Mouse (Mus musculus) hindbrain, embryonic 13.5 days (tissue): ENCODE results near the gene Padi3. TPM values are rescaled to one million over a fixed set of nuclear protein-coding genes. Genes with fewer than 3 reads are reported as not detected.

Source experiments
- ATAC-seq: fragments of 200-750 bp; cut with Nextera tagmentation; 2 replicates; pipeline ENCODE4 v1.8.0; 2017; ENCODE audit warnings: moderate TSS enrichment; ENCODE audit not compliant: low FRiP score
- H3K27ac ChIP-seq: fragments of 300-500 bp; sonication (generic); 2 replicates; pipeline ENCODE4 v1.5.1; 2015; ENCODE audit warnings: inconsistent platforms, mild to moderate bottlenecking, moderate library complexity
- H3K27me3 ChIP-seq: fragments of 300-500 bp; sonication (generic); 2 replicates; pipeline ENCODE4 v1.6.1; 2015; ENCODE audit warnings: mild to moderate bottlenecking, inconsistent platforms
- H3K36me3 ChIP-seq: fragments of 300-500 bp; sonication (generic); 2 replicates; pipeline ENCODE4 v1.6.1; 2015; ENCODE audit warnings: mild to moderate bottlenecking, inconsistent platforms
- H3K4me1 ChIP-seq: fragments of 300-500 bp; sonication (generic); replicated peaks from 2 replicates; pipeline ENCODE4 v1.6.1; 2015; ENCODE audit warnings: inconsistent platforms
- H3K4me2 ChIP-seq: fragments of 300-500 bp; sonication (generic); 2 replicates; pipeline ENCODE4 v1.6.1; 2015; ENCODE audit warnings: inconsistent platforms, mild to moderate bottlenecking, moderate library complexity
- H3K4me3 ChIP-seq: fragments of 300-500 bp; sonication (generic); 2 replicates; pipeline ENCODE4 v1.5.1; 2015; ENCODE audit warnings: mild to moderate bottlenecking, inconsistent platforms
- H3K9ac ChIP-seq: fragments of 300-500 bp; sonication (generic); 2 replicates; pipeline ENCODE4 v1.6.1; 2015; ENCODE audit warnings: mild to moderate bottlenecking, inconsistent platforms
- H3K9me3 ChIP-seq: fragments of 300-500 bp; sonication (generic); 2 replicates; pipeline ENCODE4 v1.6.1; 2016; ENCODE audit warnings: inconsistent platforms
- WGBS: fragments of 180-500 bp; shearing (Covaris S2); methylation state at CpG from one replicate; pipeline ENCODE4 v1.1.7; 2015; 5-methylcytosine and 5-hydroxymethylcytosine counted together
- polyA plus RNA-seq: library from polyadenylated mRNA; unstranded; fragments of >200 nt; fragmentation: Nextera tagmentation; extraction: Ambion mirVana; gene quantifications from 2 replicates; pipeline ENCODE4 v1.2.1, GENCODE M21; 2015

Padi3 gene
- polyA plus RNA-seq, 1 experiment from 2014 or later, result not detected

DNA sequence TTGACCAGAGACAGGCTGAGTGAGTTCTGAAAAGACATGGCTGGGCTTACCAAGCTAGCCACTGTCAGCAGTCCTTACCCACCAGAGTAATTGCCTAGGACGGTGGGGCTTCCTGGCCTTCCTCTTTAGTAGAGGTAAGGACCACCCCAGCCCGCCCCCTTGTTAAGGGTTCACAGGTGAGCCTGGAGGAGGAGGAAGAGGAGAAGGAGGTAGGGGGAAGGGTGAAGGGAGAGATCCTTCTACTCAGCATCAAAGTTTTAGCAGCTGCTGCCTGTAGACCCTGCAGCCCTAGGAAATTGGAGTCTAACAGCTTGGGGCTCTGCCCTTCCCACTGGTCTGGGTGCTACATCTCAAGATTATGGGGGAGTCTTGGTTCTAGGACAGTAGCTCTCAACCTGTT, 67.9 kb downstream of the Padi3 start, which contains the start of gene Padi6:
TSS of gene Padi6 (minus strand) at position 101 of the 400 bp plus-strand sequence.
- 0 out of 2 replicates have a peak, but pooled peaks cover 7% of the 10 kb centered on the region for H3K27me3 ChIP-seq
- 87% methylated on average over 2 of the region's 2 CpGs for WGBS
- H3K9me3 ChIP-seq, result no peaks in the 10 kb centered on the region
- no peak within 1 kb of the TSS for H3K4me2 ChIP-seq
- H3K4me1 ChIP-seq, result peaks cover 10% of the 10 kb centered on the region
- H3K4me3 ChIP-seq, result no peak within 1 kb of the TSS
- ATAC-seq, result no peak
- no peak within 1 kb of the TSS for H3K9ac ChIP-seq
- H3K36me3 ChIP-seq, result no peaks in the 10 kb centered on the region
- no peak within 1 kb of the TSS for H3K27ac ChIP-seq

DNA sequence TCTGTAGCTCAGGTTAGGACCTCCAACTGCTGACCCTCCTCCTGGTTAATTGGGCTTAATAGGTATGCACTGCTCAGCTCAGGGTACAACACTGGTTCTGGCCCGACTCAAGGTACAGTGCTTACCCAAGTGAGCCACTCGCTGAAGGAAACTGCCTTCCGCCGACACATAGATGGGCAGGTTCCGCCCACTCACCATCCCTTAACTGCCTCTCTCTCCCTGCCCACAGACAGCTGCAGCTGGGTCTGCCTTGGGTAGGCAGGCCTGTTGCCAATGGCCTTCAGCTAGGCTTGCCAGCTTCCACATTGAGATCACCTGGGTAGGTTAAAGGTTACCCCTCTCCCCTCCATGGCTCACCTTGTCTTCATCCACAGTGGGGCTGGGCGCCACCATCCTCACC, 69.0 kb downstream of the Padi3 start:
- Histone ChIP-seq H3K27me3 (0 out of 2 replicates have a peak, but pooled peaks cover 3% of the 10 kb centered on the region), H3K27ac (no peak overlapping the region), H3K4me1 (peaks cover 10% of the 10 kb centered on the region), H3K9ac (no peak overlapping the region), H3K4me3 (no peak overlapping the region), H3K9me3 (no peaks in the 10 kb centered on the region), H3K36me3 (no peaks in the 10 kb centered on the region), H3K4me2 (no peak overlapping the region)
- ATAC-seq, result no peak
- WGBS, result 92% methylated on average over 6 of the region's 6 CpGs

DNA sequence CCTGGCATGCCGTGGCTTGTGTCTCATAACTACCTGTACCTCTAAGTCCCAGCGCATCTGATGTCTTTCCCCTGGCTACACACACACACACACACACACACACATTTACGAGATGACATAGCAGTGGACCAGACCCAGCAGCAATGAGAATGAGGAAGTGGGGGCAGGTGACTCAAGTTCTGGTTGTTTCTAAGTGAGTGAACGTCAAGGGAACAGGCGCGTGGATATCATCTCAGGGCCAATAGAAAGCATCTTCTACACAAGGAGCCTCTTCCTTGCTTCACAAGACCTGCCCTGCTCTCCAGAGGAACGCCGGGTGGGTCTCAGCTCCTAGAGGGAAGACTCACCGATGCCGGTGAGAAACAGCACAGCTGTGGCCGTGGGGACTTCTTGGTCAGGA, 69.8 kb downstream of the Padi3 start:
- no peaks in the 10 kb centered on the region for H3K9me3 ChIP-seq
- no peaks in the 10 kb centered on the region for H3K36me3 ChIP-seq
- H3K4me2 ChIP-seq, result no peak overlapping the region
- ATAC-seq, result no peak
- H3K27ac ChIP-seq, result no peak overlapping the region
- peaks cover 10% of the 10 kb centered on the region for H3K4me1 ChIP-seq
- no peak overlapping the region for H3K4me3 ChIP-seq
- H3K27me3 ChIP-seq, result no peaks in the 10 kb centered on the region
- no peak overlapping the region for H3K9ac ChIP-seq
- 92% methylated on average over 11 of the region's 11 CpGs for WGBS

Other genes with a start within 250 kb of the Padi3 start
- 23.2 and 23.8 TPM in 2 replicates for gene Arhgef10l, start 144.6 kb downstream of the Padi3 start, polyA plus RNA-seq
- 13.8 and 15.7 TPM in 2 replicates for gene Rcc2, start 110.1 kb downstream of the Padi3 start, polyA plus RNA-seq
- gene Padi6, start 68.0 kb downstream of the Padi3 start, polyA plus RNA-seq, result not detected in 2 replicates
- gene Padi4, start 36.4 kb downstream of the Padi3 start, polyA plus RNA-seq, result 0.09 and 0.13 TPM in 2 replicates
- gene Padi1, start 35.1 kb upstream of the Padi3 start, polyA plus RNA-seq, result not detected in 2 replicates
- gene Padi2, start 95.7 kb upstream of the Padi3 start, polyA plus RNA-seq, result 0.89 and 1.1 TPM in 2 replicates
- gene Sdhb, start 150.6 kb upstream of the Padi3 start, polyA plus RNA-seq, result 442 and 459 TPM in 2 replicates
- 140 TPM in 2 replicates for gene Atp13a2, start 176.2 kb upstream of the Padi3 start, polyA plus RNA-seq
- gene Mfap2, start 199.8 kb upstream of the Padi3 start, polyA plus RNA-seq, result 198 and 227 TPM in 2 replicates
- 6.0 and 6.2 TPM in 2 replicates for gene Crocc, start 249.9 kb upstream of the Padi3 start, polyA plus RNA-seq